Mouse (Mus musculus) spleen, adult 2 months (tissue): ENCODE data around the gene Slc5a10. TPM values are rescaled to one million over a fixed set of nuclear protein-coding genes. Genes with fewer than 3 reads are reported as not detected.
A peak's percentile ranks its signal among the peaks of the same experiment; 100 is the strongest.

ENCODE experiments used
- DNase-seq, 2 experiments: peaks; one replicate each; pipeline versions ENCODE4 v3.0.0 to v3.0.0-alpha.2; 2012 to 2021; ENCODE audit warnings: low spot score in 2 of 2, low read depth in 1 of 2
- H3K27ac ChIP-seq: fragments of 200-500 bp; 2 replicates; pipeline ENCODE4 v1.5.1; 2012; ENCODE audit warnings: low read length, inconsistent platforms; ENCODE audit not compliant: insufficient read depth
- H3K27me3 ChIP-seq: fragments of 200-500 bp; 2 replicates; pipeline ENCODE4 v1.6.1; 2012; ENCODE audit warnings: mild to moderate bottlenecking, moderate library complexity, low read length, inconsistent platforms; ENCODE audit not compliant: control insufficient read depth, insufficient read depth
- H3K36me3 ChIP-seq: fragments of 200-500 bp; 2 replicates; pipeline ENCODE4 v1.6.1; 2012; ENCODE audit warnings: mild to moderate bottlenecking, low read length, inconsistent platforms; ENCODE audit not compliant: control insufficient read depth, insufficient read depth
- H3K4me1 ChIP-seq: fragments of 200-500 bp; 2 replicates; pipeline ENCODE4 v1.6.1; 2011; ENCODE audit warnings: inconsistent platforms; ENCODE audit not compliant: control insufficient read depth, insufficient read depth, insufficient read length
- H3K4me3 ChIP-seq: fragments of 200-500 bp; 2 replicates; pipeline ENCODE4 v1.5.1; 2011; ENCODE audit warnings: mild to moderate bottlenecking, inconsistent platforms; ENCODE audit not compliant: insufficient read depth, insufficient read length; ENCODE audit errors: extremely low read depth
- CTCF ChIP-seq: fragments of 200-500 bp; IDR thresholded peaks from 2 replicates; pipeline ENCODE4 v1.5.1; 2011; ENCODE audit warnings: mild to moderate bottlenecking, inconsistent platforms; ENCODE audit not compliant: insufficient read depth, insufficient read length, insufficient replicate concordance; ENCODE audit errors: extremely low read depth
- POLR2A ChIP-seq: fragments of 200-500 bp; IDR thresholded peaks from 2 replicates; pipeline ENCODE4 v1.6.1; 2011; ENCODE audit warnings: low read depth, low read length, inconsistent platforms
- WGBS: fragments of 180-500 bp; shearing (Covaris S2); methylation state at CpG from one replicate; pipeline ENCODE4 v1.1.7; 2018; 5-methylcytosine and 5-hydroxymethylcytosine counted together
- polyA plus RNA-seq: library from polyadenylated mRNA; depleted of rRNA; stranded (reverse); fragments of >200 nt; gene quantifications from 2 replicates; pipeline ENCODE4 v1.2.3, GENCODE M21; 2012

Gene Slc5a10
- polyA plus RNA-seq, 1 experiment: 0.06 TPM

DNA sequence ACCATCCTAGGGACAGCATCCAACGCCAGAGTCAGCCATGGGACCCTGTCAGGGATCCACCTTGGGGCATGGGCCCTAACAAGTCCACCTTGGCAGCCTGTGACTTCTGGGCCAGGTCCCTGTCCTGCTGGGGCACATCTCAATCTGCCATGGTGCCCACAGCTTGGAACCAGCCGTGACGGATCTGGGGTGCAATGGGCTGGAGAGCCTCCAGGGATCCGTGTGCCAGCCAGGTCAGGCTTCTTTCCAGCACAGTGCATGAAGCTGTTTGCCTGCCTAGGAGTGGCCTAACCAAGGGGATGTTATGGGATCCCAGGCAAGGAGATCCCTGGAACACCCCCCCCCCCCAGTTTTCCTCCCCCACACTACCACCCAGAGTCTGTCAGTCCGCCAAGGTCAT lies 27.6 kb downstream of the Slc5a10 start:
- Histone ChIP-seq H3K27ac (no peak overlapping the region), H3K36me3 (no peaks in the 10 kb centered on the region), H3K4me3 (no peak overlapping the region), H3K4me1 (no peaks in the 10 kb centered on the region), H3K27me3 (no peaks in the 10 kb centered on the region)
- WGBS: 93% methylated on average over 5 of the region's 5 CpGs
- no peak for DNase-seq
- TF ChIP-seq POLR2A (no peak), CTCF (no peak)

DNA sequence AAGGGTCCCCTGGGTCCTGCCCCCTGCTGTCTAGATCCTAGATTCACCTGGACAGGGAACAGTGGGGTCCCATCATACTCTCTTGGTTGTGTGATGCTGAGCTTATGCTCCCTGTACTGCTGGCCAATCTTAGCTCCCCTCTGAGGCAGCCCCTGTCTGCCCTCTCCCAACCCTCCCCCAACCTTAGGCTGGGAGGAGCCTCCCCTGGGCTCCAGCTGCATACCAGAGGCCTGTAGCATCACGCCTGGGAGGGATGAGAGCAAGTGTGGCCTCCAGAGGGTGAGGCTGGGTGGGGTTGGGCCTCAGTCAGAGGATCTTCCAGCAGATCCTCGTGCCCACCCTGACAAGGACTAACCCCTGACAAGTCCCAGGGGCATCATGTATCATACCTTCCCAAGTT lies 33.0 kb downstream of the Slc5a10 start:
- Histone ChIP-seq H3K36me3 (no peaks in the 10 kb centered on the region), H3K27ac (no peak overlapping the region), H3K4me3 (no peak overlapping the region), H3K4me1 (peaks cover 10% of the 10 kb centered on the region), H3K27me3 (no peaks in the 10 kb centered on the region)
- TF ChIP-seq POLR2A (no peak), CTCF (no peak)
- 76% methylated on average over 2 of the region's 2 CpGs for WGBS
- DNase-seq: no peak

DNA sequence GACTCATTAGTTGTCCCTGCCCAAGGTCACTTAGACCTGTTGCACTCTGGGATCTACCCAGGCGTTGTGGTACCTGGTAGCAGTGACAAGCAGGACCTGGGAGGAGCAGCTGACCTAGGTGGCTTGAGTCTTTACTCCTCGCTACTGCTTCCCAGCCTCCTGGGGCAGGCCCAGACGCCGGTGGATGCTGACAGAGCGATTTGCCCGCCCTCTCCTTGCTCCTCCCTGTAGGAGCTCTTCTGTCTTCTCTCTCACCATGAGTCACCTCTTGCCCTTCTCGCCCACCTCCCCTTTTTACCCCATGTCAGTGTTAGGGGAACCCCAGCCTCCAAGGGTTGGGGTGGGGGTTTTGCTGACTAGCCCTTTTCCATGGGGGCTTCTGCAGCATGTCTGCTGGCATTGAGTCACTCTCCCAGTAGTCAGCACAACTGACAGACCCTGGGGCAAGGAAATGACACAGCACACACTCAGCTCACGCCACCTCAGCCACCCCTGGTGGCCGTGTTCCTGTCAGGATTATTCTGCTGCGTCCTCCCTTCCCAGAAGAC lies 33.6 kb downstream of the Slc5a10 start:
- DNase-seq: no peak
- no peak overlapping the region for H3K27ac ChIP-seq
- no peak overlapping the region for H3K4me3 ChIP-seq
- no peak for TF ChIP-seq POLR2A
- TF ChIP-seq CTCF: no peak
- no peaks in the 10 kb centered on the region for H3K27me3 ChIP-seq
- H3K36me3 ChIP-seq: no peaks in the 10 kb centered on the region
- WGBS: 76% methylated on average over 10 of the region's 10 CpGs
- peaks cover 10% of the 10 kb centered on the region for H3K4me1 ChIP-seq

DNA sequence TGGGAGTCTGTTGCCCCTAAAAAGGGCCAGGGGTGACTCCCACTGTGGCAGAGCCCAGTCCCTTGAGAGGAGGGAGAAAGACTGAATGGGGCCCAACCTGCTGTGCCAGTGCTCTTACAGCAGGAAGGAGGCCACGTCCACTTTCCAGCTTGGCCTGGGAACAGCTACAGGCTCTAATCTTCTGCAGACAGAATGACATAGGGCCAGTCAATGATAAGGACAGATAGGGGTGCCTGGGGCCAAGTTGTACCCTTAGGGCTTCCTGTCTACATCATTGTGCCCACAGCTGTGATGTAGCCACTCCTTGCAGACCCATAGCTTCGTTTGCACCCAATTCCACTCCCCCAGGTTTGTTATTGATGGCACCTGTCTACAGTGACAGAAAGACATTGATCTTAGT lies 34.5 kb downstream of the Slc5a10 start:
- WGBS: 38% methylated on average over 2 of the region's 2 CpGs
- no peak overlapping the region for H3K27ac ChIP-seq

DNA sequence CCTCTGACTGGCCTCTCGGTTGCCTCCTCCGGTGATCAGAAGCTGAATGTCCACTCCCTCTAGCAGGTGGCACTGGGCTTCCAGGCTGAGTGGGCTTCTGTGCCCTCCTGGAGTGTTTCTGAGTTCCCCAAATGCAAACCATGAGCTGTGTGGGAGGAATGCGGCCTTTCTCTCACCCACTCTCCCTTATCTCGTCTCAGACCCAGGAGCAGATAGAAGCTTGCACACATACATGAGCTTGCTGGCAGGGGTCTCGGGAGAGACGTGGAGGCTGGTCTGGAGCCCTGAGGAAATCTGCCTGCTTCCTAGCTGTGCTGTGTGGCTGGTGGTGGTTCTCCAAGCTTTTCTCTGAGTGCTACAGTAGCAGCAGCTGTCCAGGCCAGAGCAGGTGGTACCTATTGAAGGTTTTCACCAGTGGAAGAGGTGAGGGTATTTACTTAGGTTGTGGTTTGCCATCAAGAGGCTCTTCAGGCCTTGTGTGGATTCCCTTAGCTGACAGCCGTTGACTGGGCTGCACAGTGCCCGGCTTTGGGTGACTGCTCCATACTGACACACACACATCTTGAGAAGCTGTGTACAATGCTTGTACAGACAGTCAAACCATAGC lies 35.4 kb downstream of the Slc5a10 start:
- H3K27ac ChIP-seq: no peak overlapping the region

More for the DNA sequence above, 34.5 kb downstream of the Slc5a10 start:
- no peak for DNase-seq
- Histone ChIP-seq H3K27me3 (no peaks in the 10 kb centered on the region), H3K36me3 (no peaks in the 10 kb centered on the region), H3K4me1 (peaks cover 10% of the 10 kb centered on the region), H3K4me3 (no peak overlapping the region)
- TF ChIP-seq CTCF: no peak
- no peak for TF ChIP-seq POLR2A

DNA sequence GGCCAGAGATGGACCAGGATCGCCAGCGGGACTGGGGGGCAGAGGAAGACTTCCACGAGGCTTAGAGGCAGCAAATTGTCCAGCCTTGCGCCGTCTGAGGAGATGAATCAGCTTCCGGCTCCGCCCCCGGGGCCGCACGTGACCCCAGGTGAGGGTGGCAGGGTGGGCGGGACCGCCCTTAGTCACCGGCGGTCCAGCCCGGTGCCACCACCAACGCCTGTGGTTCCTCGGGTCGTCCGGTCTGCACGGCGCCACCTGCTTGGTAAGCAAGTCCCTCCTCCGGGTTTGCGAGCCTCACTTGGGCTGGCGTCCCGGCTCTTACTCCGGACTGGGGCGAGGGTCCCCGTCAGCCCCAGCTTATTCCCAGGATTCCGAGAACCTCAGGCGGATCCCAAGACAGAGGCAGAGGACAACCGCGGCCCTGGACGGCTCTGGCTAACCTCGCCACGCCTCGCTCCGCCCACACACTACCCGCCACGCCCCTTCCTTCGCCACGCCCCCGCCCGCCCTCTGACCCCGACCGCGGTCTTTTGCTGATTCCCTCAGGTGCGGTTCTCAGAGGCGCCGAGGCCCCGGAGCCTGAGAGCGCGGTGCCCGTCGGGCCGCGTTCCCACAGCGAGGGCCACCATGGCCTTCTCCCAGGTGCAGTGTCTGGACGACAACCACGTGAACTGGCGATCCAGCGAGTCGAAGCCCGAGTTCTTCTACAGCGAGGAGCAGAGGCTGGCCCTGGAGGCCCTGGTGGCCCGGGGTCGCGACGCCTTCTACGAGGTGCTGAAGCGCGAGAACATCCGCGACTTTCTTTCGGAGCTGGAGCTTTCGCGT lies 36.5 kb downstream of the Slc5a10 start, which contains the start of gene Fam83g:
TSS of gene Fam83g (plus strand) at position 185 of the 825 bp plus-strand sequence.
- 8% methylated on average over 76 of the region's 76 CpGs for WGBS
- no peaks in the 10 kb centered on the region for H3K36me3 ChIP-seq
- H3K4me1 ChIP-seq: peaks cover 10% of the 10 kb centered on the region
- DNase-seq: peak; percentile 47 to 73
- TF ChIP-seq POLR2A: no peak
- TF ChIP-seq CTCF: no peak
- H3K27ac ChIP-seq: no peak within 1 kb of the TSS
- no peaks in the 10 kb centered on the region for H3K27me3 ChIP-seq
- H3K4me3 ChIP-seq: peak within 1 kb of the TSS; percentile 64

More for the DNA sequence above, 35.4 kb downstream of the Slc5a10 start:
- H3K36me3 ChIP-seq: no peaks in the 10 kb centered on the region
- WGBS: 79% methylated on average over 8 of the region's 8 CpGs
- H3K4me3 ChIP-seq: no peak overlapping the region
- no peak for DNase-seq
- H3K27me3 ChIP-seq: no peaks in the 10 kb centered on the region
- TF ChIP-seq POLR2A (no peak), CTCF (no peak)
- peaks cover 10% of the 10 kb centered on the region for H3K4me1 ChIP-seq

DNA sequence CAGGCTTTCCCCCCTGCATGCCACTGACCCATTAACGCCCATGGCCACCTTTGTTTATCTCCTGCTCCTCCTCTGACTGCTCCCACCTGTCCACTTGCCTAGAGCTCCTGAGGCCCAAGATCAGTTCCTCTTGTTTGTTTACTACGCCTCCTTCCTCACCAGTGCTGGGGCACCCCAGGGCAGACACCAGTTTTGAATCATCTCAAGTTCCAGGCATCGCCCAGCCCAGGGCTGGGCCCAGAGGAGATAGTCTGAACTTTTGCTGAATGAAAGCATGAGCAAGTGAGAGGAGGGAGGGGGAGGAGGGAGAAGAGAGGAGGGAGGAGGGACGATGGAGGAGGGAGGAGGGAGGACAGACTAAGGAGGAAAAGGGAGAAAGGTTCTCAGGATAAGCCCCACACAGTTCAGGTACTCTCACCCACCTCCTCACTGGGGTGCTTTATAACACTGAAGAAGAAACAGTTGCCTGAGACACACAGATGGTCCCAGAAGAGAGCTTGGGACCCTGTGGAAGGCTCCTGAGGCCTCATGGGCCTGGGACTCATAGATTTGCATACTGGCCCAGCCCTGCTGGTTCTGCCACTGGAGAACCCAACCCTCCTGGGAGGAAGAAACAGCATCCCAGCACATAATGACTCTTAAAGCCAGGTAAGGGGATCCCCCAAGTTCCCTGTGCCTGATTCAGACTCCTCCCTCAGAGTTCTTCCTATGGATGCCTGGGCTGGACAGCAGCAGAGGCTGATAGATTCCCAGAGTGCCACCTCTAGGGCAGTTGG lies 41.3 kb downstream of the Slc5a10 start:
- 80% methylated on average over 4 of the region's 4 CpGs for WGBS
- TF ChIP-seq CTCF (no peak), POLR2A (no peak)
- no peak for DNase-seq
- H3K27me3 ChIP-seq: no peaks in the 10 kb centered on the region
- no peak overlapping the region for H3K27ac ChIP-seq
- H3K4me1 ChIP-seq: peaks cover 10% of the 10 kb centered on the region
- no peak overlapping the region for H3K4me3 ChIP-seq
- no peaks in the 10 kb centered on the region for H3K36me3 ChIP-seq
